Mouse (Mus musculus) myocyte (in vitro differentiated cells): ENCODE data around the gene Egfl7.

Experiments used
- CEBPB ChIP-seq: IDR thresholded peaks from 2 replicates; pipeline ENCODE4 v1.6.1; 2011; ENCODE audit warnings: mild to moderate bottlenecking, moderate library complexity; ENCODE audit not compliant: poor library complexity, insufficient read depth, severe bottlenecking
- POLR2AphosphoS2 ChIP-seq: IDR thresholded peaks from one replicate; pipeline ENCODE4 v1.6.1; 2011; ENCODE audit warnings: low read depth, control low read depth; ENCODE audit not compliant: insufficient read length

- TF ChIP-seq POLR2AphosphoS2, result no peak
- no peak for TF ChIP-seq CEBPB
Measured at GRCm38 (mm10) chr2:26586294-26587043, 6.7 kb downstream of the Egfl7 start, which contains the start of gene Gm20532.
